Mouse (Mus musculus): ENCODE data around the gene Insl6. TPM values are rescaled to one million over a fixed set of nuclear protein-coding genes. Genes with fewer than 3 reads are reported as not detected.

Insl6 gene
- polyA plus RNA-seq, 1 experiment from 2014 or later: 4.2 TPM

- peak within 1 kb of the TSS; percentile 60 for H3K4me3 ChIP-seq
- H3K9me3 ChIP-seq (replicated peaks): no peaks in the 10 kb centered on the region
- peak within 1 kb of the TSS; percentile 71 for H3K9ac ChIP-seq
- no peaks in the 10 kb centered on the region for H3K36me3 ChIP-seq
- ATAC-seq (ENCODE audit: insufficient number of reproducible peaks, low FRiP score): peak; percentile 89
- 2% methylated on average over 26 of the region's 26 CpGs for WGBS
- H3K4me1 ChIP-seq (replicated peaks): peaks cover 6% of the 10 kb centered on the region; the same call in 1 of the 2 replicates
- 0 out of 2 replicates have a peak within 1 kb of the TSS, but pooled peaks have one; percentile 21 for H3K27ac ChIP-seq (ENCODE audit: poor library complexity, severe bottlenecking)
- peak within 1 kb of the TSS; percentile 93 for H3K4me2 ChIP-seq
- 0 out of 2 replicates have a peak, but pooled peaks cover 4% of the 10 kb centered on the region for H3K27me3 ChIP-seq (replicated peaks)
Measured at GRCm38 (mm10) chr19:29366969-29367622, 41.9 kb upstream of the Insl6 start, which contains the start of the genes Plgrkt and Cd274. Gene Plgrkt, minus strand, starts transcription at chr19:29367390. Gene Cd274, plus strand, starts transcription at chr19:29367455.

GRCm38 (mm10) chr19:29366226-29366968 is 41.2 kb upstream of the Insl6 start:
- H3K27ac ChIP-seq (ENCODE audit: poor library complexity, severe bottlenecking): 0 out of 2 replicates have a peak overlapping the region, but pooled peaks have one; percentile 21
- ATAC-seq (ENCODE audit: insufficient number of reproducible peaks, low FRiP score): no peak
- no peaks in the 10 kb centered on the region for H3K36me3 ChIP-seq
- H3K9ac ChIP-seq: peak overlapping the region; percentile 71
- WGBS: 47% methylated on average over 20 of the region's 20 CpGs
- H3K9me3 ChIP-seq (replicated peaks): no peaks in the 10 kb centered on the region
- H3K27me3 ChIP-seq (replicated peaks): 0 out of 2 replicates have a peak, but pooled peaks cover 4% of the 10 kb centered on the region
- peaks cover 6% of the 10 kb centered on the region for H3K4me1 ChIP-seq (replicated peaks)
- H3K4me3 ChIP-seq: peak overlapping the region; percentile 60
- H3K4me2 ChIP-seq: peak overlapping the region; percentile 93

GRCm38 (mm10) chr19:29365105-29365504 is 39.9 kb upstream of the Insl6 start:
- H3K27me3 ChIP-seq (replicated peaks): 0 out of 2 replicates have a peak, but pooled peaks cover 4% of the 10 kb centered on the region
- 25% methylated on average over 3 of the region's 3 CpGs for WGBS
- no peak for ATAC-seq (ENCODE audit: insufficient number of reproducible peaks, low FRiP score)
- no peak overlapping the region for H3K9ac ChIP-seq
- H3K9me3 ChIP-seq (replicated peaks): no peaks in the 10 kb centered on the region
- H3K4me3 ChIP-seq: no peak overlapping the region
- H3K4me2 ChIP-seq: no peak overlapping the region
- H3K4me1 ChIP-seq (replicated peaks): peaks cover 16% of the 10 kb centered on the region
- H3K27ac ChIP-seq (ENCODE audit: poor library complexity, severe bottlenecking): no peak overlapping the region
- H3K36me3 ChIP-seq: no peaks in the 10 kb centered on the region

- no peak overlapping the region for H3K4me3 ChIP-seq
- H3K27me3 ChIP-seq (replicated peaks): 0 out of 2 replicates have a peak, but pooled peaks cover 4% of the 10 kb centered on the region
- 69% methylated on average over 5 of the region's 5 CpGs for WGBS
- H3K9me3 ChIP-seq (replicated peaks): no peaks in the 10 kb centered on the region
- peaks cover 16% of the 10 kb centered on the region for H3K4me1 ChIP-seq (replicated peaks)
- H3K27ac ChIP-seq (ENCODE audit: poor library complexity, severe bottlenecking): no peak overlapping the region
- no peaks in the 10 kb centered on the region for H3K36me3 ChIP-seq
- no peak overlapping the region for H3K4me2 ChIP-seq
- H3K9ac ChIP-seq: no peak overlapping the region
- ATAC-seq (ENCODE audit: insufficient number of reproducible peaks, low FRiP score): no peak
Measured at GRCm38 (mm10) chr19:29364076-29364475, 38.9 kb upstream of the Insl6 start.

GRCm38 (mm10) chr19:29363557-29363956 is 38.4 kb upstream of the Insl6 start:
- Histone ChIP-seq H3K27me3 (replicated peaks) (0 out of 2 replicates have a peak, but pooled peaks cover 4% of the 10 kb centered on the region), H3K27ac (ENCODE audit: poor library complexity, severe bottlenecking) (no peak overlapping the region), H3K36me3 (no peaks in the 10 kb centered on the region), H3K4me3 (no peak overlapping the region), H3K9me3 (replicated peaks) (no peaks in the 10 kb centered on the region), H3K4me2 (no peak overlapping the region), H3K9ac (no peak overlapping the region), H3K4me1 (replicated peaks) (peaks cover 16% of the 10 kb centered on the region)
- ATAC-seq (ENCODE audit: insufficient number of reproducible peaks, low FRiP score): no peak
- WGBS: 82% methylated on average over 7 of the region's 7 CpGs

GRCm38 (mm10) chr19:29362173-29362930 is 37.2 kb upstream of the Insl6 start:
- Histone ChIP-seq H3K27me3 (replicated peaks) (0 out of 2 replicates have a peak, but pooled peaks cover 4% of the 10 kb centered on the region), H3K4me1 (replicated peaks) (peaks cover 16% of the 10 kb centered on the region), H3K36me3 (no peaks in the 10 kb centered on the region), H3K9me3 (replicated peaks) (no peaks in the 10 kb centered on the region), H3K9ac (peak overlapping the region; percentile 80; the same call in 1 of the 2 replicates), H3K4me3 (peak overlapping the region; percentile 72), H3K27ac (ENCODE audit: poor library complexity, severe bottlenecking) (no peak overlapping the region), H3K4me2 (peak overlapping the region; percentile 82)
- 41% methylated on average over 13 of the region's 13 CpGs for WGBS
- ATAC-seq (ENCODE audit: insufficient number of reproducible peaks, low FRiP score): no peak

- 3% methylated on average over 33 of the region's 33 CpGs for WGBS
- H3K27ac ChIP-seq (ENCODE audit: poor library complexity, severe bottlenecking): peak overlapping the region; percentile 18; the same call in 1 of the 2 replicates
Measured at GRCm38 (mm10) chr19:29361468-29362130, 36.4 kb upstream of the Insl6 start.

GRCm38 (mm10) chr19:29360251-29360650 is 35.1 kb upstream of the Insl6 start:
- 43% methylated on average over 5 of the region's 5 CpGs for WGBS
- H3K9ac ChIP-seq: no peak overlapping the region
- no peaks in the 10 kb centered on the region for H3K9me3 ChIP-seq (replicated peaks)

More at GRCm38 (mm10) chr19:29361468-29362130, 36.4 kb upstream of the Insl6 start:
- ATAC-seq (ENCODE audit: insufficient number of reproducible peaks, low FRiP score): peak; percentile 99
- Histone ChIP-seq H3K27me3 (replicated peaks) (0 out of 2 replicates have a peak, but pooled peaks cover 7% of the 10 kb centered on the region), H3K4me1 (replicated peaks) (peaks cover 14% of the 10 kb centered on the region), H3K9me3 (replicated peaks) (no peaks in the 10 kb centered on the region), H3K4me2 (peak overlapping the region; percentile 82), H3K4me3 (peak overlapping the region; percentile 72), H3K9ac (peak overlapping the region; percentile 80), H3K36me3 (no peaks in the 10 kb centered on the region)

GRCm38 (mm10) chr19:29356281-29356680 is 31.1 kb upstream of the Insl6 start:
- Histone ChIP-seq H3K4me1 (replicated peaks) (peaks cover 8% of the 10 kb centered on the region), H3K4me3 (no peak overlapping the region), H3K27me3 (replicated peaks) (0 out of 2 replicates have a peak, but pooled peaks cover 4% of the 10 kb centered on the region), H3K9ac (no peak overlapping the region), H3K27ac (ENCODE audit: poor library complexity, severe bottlenecking) (no peak overlapping the region), H3K4me2 (no peak overlapping the region), H3K9me3 (replicated peaks) (no peaks in the 10 kb centered on the region), H3K36me3 (0 out of 2 replicates have a peak, but pooled peaks cover 9% of the 10 kb centered on the region)
- ATAC-seq (ENCODE audit: insufficient number of reproducible peaks, low FRiP score): no peak
- 78% methylated on average over 11 of the region's 11 CpGs for WGBS

More at GRCm38 (mm10) chr19:29360251-29360650, 35.1 kb upstream of the Insl6 start:
- no peak overlapping the region for H3K27ac ChIP-seq (ENCODE audit: poor library complexity, severe bottlenecking)
- ATAC-seq (ENCODE audit: insufficient number of reproducible peaks, low FRiP score): no peak
- H3K4me3 ChIP-seq: no peak overlapping the region
- 0 out of 2 replicates have a peak, but pooled peaks cover 9% of the 10 kb centered on the region for H3K27me3 ChIP-seq (replicated peaks)
- peaks cover 13% of the 10 kb centered on the region for H3K4me1 ChIP-seq (replicated peaks)
- no peak overlapping the region for H3K4me2 ChIP-seq
- H3K36me3 ChIP-seq: no peaks in the 10 kb centered on the region
